Comparison of ENCODE assay signal across 22 mouse cellular contexts in genomic region chr17:3702320-3702719, GRCm38 (mm10). TPM values are rescaled to one million over a fixed set of nuclear protein-coding genes. Genes with fewer than 3 reads are reported as not detected.
DNase-seq lines count a peak whose midpoint lies in the region; ATAC-seq and TF ChIP-seq lines count a peak whose summit lies in the region.
"Had no signal": no experiment of that assay in that cellular context is flagged by ENCODE, and none has a peak within 500 bp of the region (broad histone marks: within the 10 kb centered on the region; RNA-seq: fewer than 3 reads in every experiment).

No protein-coding gene starts in this region.

- no peak overlapping the region for H3K27ac ChIP-seq in layer of hippocampus, adult 2 months
- no peak overlapping the region for H3K27ac ChIP-seq in midbrain, embryonic 10.5 days (replicated peaks)
- H3K27ac ChIP-seq in heart, embryonic 11.5 days (ENCODE audit: low read depth, low read length), result no peak overlapping the region

- peak; percentile 47; the same call in 1 of the 2 replicates for ATAC-seq in frontal cortex, adult (ENCODE audit: low TSS enrichment)
- no peak for ATAC-seq in heart, embryonic 11.5 days (replicated peaks; ENCODE audit: insufficient number of reproducible peaks, low FRiP score, low TSS enrichment)
- ATAC-seq: activated CD4-positive, CD25-positive, alpha-beta regulatory T cell, adult 4 months had no signal

- no peak overlapping the region for H3K4me2 ChIP-seq in heart, embryonic 11.5 days
- H3K4me2 ChIP-seq: embryonic facial prominence, embryonic 13.5 days had no signal

- 61% methylated on average over 3 of the region's 3 CpGs for WGBS in midbrain, embryonic 10.5 days
- WGBS in heart, embryonic 11.5 days (ENCODE audit: insufficient replicate concordance), result 49% methylated on average over 3 of the region's 3 CpGs

- H3K27me3 ChIP-seq in midbrain, embryonic 10.5 days (ENCODE audit: low read depth, poor library complexity, severe bottlenecking), result no peaks in the 10 kb centered on the region
- no peaks in the 10 kb centered on the region for H3K27me3 ChIP-seq in heart, embryonic 11.5 days (ENCODE audit: control insufficient read depth, insufficient read depth, low read length)
- H3K27me3 ChIP-seq: embryonic facial prominence, embryonic 13.5 days had no signal

- no peak for DNase-seq in frontal cortex, adult 2 months (ENCODE audit: extremely low spot score in 1 of 2, low spot score in 1 of 2)
- peak; percentile 17 for DNase-seq in right cerebral cortex, adult 18-20 months
- no peak for DNase-seq in right cerebral cortex, postnatal 25 days
- peak; percentile 17 to 47 for DNase-seq in layer of hippocampus, adult 2 months (ENCODE audit: low spot score in 2 of 2)
- DNase-seq in midbrain, embryonic 10.5 days (ENCODE audit: low spot score), result no peak
- DNase-seq in cerebellum, adult 18-20 months, result no peak
- DNase-seq: cerebellum, postnatal 14 days; heart, postnatal 36 days; liver; lung, postnatal 14 days; thymus, adult 18-20 months had no signal

- TF ChIP-seq CTCF in layer of hippocampus, adult 2 months (conservative IDR thresholded peaks at IDR 0.05), result no peak

- no peak overlapping the region for H3K9ac ChIP-seq in heart, embryonic 11.5 days (ENCODE audit: low read depth, low read length)
- H3K9ac ChIP-seq: embryonic facial prominence, embryonic 13.5 days had no signal

- H3K9me3 ChIP-seq in midbrain, embryonic 10.5 days (replicated peaks), result no peaks in the 10 kb centered on the region
- H3K9me3 ChIP-seq in heart, embryonic 11.5 days (replicated peaks; ENCODE audit: control insufficient read depth, low read length), result no peaks in the 10 kb centered on the region
- H3K9me3 ChIP-seq: embryonic facial prominence, embryonic 13.5 days had no signal

- no peaks in the 10 kb centered on the region for H3K4me1 ChIP-seq in midbrain, embryonic 10.5 days
- no peaks in the 10 kb centered on the region for H3K4me1 ChIP-seq in heart, embryonic 11.5 days (ENCODE audit: control insufficient read depth, insufficient read depth, low read length)
- H3K4me1 ChIP-seq: embryonic facial prominence, embryonic 13.5 days had no signal

- no peaks in the 10 kb centered on the region for H3K36me3 ChIP-seq in midbrain, embryonic 10.5 days
- no peaks in the 10 kb centered on the region for H3K36me3 ChIP-seq in heart, embryonic 11.5 days (ENCODE audit: control insufficient read depth, insufficient read depth, low read length)
- H3K36me3 ChIP-seq: embryonic facial prominence, embryonic 13.5 days had no signal

- H3K4me3 ChIP-seq in layer of hippocampus, adult 2 months, result no peak overlapping the region
- H3K4me3 ChIP-seq in midbrain, embryonic 10.5 days, result no peak overlapping the region
- H3K4me3 ChIP-seq in heart, embryonic 11.5 days (ENCODE audit: low read depth, low read length), result no peak overlapping the region
- H3K4me3 ChIP-seq: embryonic facial prominence, embryonic 13.5 days had no signal

RNA-seq across cellular contexts. Expression of gene Nox3, which starts 6.3 kb away (rescaled TPM):
- polyA plus RNA-seq in frontal cortex, adult 2 months (2012; rRNA removed), result 0.04 TPM in 1 of 2 replicates, not detected in the other
- not detected for total RNA-seq in layer of hippocampus, adult 2 months (2021)
- not detected in 2 replicates for polyA plus RNA-seq in midbrain, embryonic 10.5 days (2016; fragmentation: Nextera tagmentation; extraction: Ambion mirVana)
- not detected in 2 replicates for polyA plus RNA-seq in heart, embryonic 11.5 days (2014; fragmentation: Nextera tagmentation; extraction: Ambion mirVana)
- total RNA-seq: heart, adult 8-10 months; heart, postnatal 36 days; MEL; midbrain, postnatal 0 days had no signal
- polyA plus RNA-seq: activated CD4-positive, CD25-positive, alpha-beta regulatory T cell, adult 4 months; C2C12; embryonic facial prominence, embryonic 13.5 days; intestine, embryonic 14.5 days; large intestine, adult 2 months; midbrain, postnatal 0 days; spleen, adult 2 months had no signal

Comparison
In these comparisons a context has a peak if more than half of its experiments do, and no peak if none do; other contexts are left out.
1. DNase-seq: peak in right cerebral cortex, adult 18-20 months (single experiment) and layer of hippocampus, adult 2 months (2 of 2); none in frontal cortex, adult 2 months (0 of 2), right cerebral cortex, postnatal 25 days (single experiment), midbrain, embryonic 10.5 days (single experiment) and cerebellum, adult 18-20 months (0 of 2).